Mouse (Mus musculus): Measurements from ENCODE around the gene Usp28.
A peak's percentile ranks its signal among the peaks of the same experiment; 100 is the strongest.

The Usp28 gene

DNA sequence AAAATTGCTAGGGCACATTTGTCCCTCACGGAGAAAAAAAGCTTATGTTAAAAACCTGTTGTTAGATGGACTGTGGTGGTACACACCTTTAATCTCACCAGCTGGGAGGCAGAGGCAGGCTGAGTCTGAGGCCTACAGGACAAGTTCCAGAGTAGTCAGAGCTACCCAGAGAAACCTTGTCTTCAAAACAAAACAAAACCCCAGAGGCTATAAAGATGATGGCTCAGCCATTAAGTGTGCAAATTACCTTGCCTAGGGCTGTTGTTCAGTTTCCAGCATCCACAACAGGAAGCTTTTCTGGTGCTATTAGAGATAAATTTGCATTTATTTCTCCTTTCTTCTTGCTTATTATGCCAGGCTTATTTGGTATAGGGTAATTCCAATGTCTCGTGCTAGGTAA lies 39.4 kb downstream of the Usp28 start:
- no peak for DNase-seq

DNA sequence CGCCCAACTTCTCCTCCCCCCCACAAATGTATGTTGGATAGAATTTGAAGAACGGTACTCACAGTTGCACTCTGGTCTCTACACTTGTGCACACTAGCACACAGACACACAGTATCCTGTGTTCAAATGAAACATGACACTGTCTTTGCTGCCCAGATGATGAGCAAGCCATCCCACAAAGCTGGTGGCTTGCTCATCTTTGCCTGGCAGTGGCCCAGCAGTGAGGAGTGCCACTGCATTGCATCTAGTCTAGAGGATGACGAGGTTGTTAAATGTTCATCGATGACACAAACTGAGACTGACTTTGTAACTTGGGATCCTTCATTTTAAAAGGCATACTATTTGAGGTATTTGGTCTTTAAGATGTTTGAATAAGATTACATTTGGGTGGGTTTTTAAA lies 49.6 kb downstream of the Usp28 start:
- DNase-seq = no peak

DNA sequence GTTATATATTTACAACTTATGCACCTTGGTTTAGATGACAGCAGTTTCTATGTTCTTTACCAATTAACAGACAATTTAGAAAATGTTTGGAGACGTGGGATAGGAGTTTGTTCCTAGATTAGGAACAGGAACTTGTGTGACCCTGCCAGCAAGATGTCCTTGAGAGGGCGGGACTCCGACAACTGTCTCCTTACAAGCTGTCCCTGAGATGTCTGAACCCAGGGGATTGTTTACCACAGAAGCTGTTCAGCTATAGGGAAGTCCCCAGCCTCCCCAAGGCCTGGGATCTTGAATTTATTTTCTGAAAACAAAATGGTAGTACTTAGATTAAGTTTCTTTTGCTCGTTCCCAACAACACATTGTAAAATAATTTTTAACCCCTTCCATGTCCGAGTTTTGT lies 65.7 kb downstream of the Usp28 start:
- no peak for DNase-seq

DNA sequence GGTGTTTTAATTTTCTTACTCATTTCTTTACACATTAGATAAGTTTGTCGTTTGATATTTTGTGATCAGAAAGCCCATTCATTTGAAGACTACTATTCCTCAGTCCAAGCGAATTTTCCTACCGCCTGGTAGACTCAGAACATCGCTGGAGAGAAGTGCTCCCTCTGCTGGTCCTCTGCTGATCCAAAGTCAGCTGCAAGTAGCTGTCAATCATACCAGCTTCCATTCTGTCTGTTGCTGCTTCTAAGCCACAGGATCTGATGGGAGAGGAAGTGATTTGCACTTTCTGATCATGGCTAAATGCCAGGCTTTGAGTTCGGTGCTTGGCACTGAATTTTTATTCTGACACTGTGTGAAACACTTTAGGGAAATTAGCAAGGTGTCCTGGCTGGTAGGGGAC lies 66.2 kb downstream of the Usp28 start:
- DNase-seq = peak; percentile 69

DNA sequence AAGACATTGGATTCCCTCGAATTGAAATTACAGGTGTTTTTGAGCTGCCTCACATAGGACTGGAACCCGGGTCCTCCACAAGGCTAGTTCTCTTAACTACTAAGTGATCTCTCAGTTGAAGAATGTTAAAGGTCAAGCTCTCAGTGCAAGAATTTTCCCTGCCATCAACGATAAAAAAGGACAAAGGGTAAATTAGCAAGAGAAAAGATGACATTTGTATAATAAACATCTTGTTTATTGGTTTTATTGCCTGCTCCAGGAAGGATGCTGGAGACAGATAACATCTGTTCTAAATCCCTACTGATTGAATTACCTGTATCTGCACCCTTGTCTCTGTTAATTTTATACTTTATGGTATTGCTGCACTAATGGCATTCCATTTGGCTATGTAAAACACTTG lies 68.9 kb downstream of the Usp28 start:
- no peak for DNase-seq

DNA sequence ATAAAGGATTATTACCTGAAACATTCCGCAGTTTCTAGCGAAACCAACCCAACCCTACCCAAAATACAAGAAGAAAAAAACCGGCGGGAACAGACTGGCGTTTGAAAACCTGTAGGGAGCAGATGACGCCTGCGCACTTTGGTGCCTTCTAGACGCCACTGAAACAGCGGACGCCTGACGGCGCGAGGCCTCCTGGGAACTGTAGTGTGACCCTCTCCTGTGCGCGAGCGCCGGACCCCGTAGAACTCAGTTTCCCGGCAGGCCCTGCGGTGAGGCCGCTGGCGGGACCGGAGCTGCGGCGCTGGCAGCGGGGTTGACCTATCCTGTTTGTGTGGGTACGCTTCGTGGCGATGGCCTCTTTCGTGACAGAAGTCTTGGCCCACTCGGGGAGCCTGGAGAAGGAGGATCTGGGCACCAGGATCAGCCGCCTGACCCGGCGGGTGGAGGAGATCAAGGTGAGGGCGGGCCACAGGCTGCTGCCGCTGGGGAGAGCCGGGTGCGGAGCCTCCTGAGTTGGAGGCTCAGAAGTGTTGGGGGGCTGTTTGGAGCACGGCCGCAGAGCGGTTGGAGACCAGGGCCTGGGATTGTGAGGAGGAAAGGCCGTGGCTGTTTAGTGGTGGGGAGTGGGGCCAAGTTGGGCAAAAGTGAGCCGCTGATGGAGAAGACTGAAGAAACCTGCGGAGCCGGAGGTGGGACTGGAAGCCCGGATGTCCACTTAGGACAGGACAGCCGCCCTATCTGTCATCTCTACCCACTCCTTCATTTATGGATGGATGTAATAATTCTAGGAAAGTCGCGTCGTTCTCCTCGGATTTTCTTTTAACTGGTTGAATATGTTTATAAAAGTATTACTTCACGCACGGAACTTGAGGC lies 70.4 kb downstream of the Usp28 start, which contains the start of gene Zw10:
Zw10 (plus strand) TSS at position 281 of the 873 bp plus-strand sequence.
- DNase-seq = peak; percentile 96

DNA sequence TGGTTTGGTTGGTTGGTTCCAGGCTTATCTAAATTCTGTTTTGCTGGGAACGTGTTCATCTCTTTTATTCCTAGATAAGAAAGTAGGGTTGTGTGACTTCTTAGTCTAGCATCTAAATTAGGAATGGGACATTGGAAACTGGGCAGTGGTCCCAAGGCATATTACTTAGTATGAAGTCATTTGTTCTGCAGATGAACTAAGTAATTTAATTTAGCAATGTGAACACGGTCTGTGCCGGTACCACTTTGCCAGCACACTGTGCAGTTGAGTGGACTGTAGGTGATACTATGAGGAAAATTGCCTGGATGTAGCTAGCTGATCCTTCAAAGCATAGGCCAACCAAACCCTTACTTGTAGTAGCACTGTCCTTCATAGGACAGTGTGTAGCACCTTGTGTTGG lies 91.7 kb downstream of the Usp28 start:
- no peak for DNase-seq

DNA sequence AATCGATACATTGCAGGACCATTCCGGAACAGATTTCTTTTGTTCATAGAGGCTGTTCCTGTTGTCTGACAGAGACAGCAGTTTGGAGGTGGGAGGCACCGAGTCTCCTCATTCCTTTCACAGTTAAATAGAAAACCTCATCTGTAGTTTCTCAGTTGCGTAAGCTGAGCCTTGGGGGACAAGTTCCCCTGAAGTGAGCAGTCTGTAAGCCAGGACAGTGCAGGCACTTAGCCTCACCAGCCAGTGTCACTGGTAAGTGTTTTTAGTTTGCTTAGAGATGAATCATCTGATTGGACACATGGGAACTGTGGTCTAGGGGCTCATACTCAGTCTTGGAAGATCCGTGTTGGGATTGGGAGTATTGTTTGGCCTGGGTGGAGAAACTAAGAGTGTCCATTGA lies 95.9 kb downstream of the Usp28 start, which contains the start of gene Tmprss5:
Tmprss5 (plus strand) TSS at position 154 of the 400 bp plus-strand sequence.
- no peak for DNase-seq

DNA sequence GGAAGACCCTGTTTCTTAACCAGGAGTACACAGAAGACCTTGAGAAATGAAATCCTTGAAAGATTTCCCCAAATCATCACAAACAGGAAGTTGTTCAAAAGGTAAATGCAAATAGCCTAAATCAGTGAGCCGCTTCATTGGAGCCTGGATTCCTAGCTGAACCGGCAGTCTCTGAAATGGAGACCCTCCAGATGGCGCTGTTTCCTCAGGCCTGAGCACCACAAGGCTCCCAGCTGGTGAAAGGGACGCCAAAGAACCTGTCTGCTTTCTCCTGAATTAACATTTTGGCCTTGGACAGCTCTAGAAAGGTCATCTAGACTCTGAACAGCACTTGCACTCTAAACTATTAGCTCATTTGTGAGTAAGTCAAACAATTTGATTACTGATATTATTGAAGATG lies 96.4 kb downstream of the Usp28 start:
- DNase-seq = peak; percentile 84

DNA sequence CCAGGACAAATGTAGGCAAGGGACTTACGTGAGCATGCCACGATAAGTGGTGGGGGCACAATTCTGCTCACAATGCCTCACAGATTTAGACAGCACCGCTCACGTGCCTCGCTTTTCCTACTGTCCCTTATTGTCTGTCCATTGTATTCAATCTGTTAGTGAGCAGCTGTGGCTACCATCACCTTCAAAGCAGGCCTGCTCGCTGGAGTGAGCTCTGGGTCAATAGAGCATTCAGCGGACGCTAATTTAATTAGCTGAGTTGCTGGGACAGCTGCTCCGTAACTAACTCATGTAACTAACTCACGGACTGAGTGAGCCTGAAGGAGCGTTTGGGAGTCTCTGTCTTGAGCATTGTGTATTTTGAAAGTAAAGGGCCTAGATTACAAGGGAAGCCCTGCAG lies 102.1 kb downstream of the Usp28 start:
- no peak for DNase-seq
